Mouse (Mus musculus) megakaryocyte-erythroid progenitor cell, adult 5 weeks (primary cell): ENCODE data around the gene Gm26992. TPM values are rescaled to one million over a fixed set of nuclear protein-coding genes. Genes with fewer than 3 reads are reported as not detected.

ENCODE experiments used
- polyA plus RNA-seq: library from polyadenylated mRNA; stranded (reverse); fragments of >175 nt; gene quantifications from 2 replicates; pipeline ENCODE4 v1.2.3, GENCODE M21; 2012

The Gm26992 gene
- not detected in 2 replicates for polyA plus RNA-seq

GRCm38 (mm10) chrX:103421710-103422109, at the start of gene Gm26992:
TSS of gene Gm26992 (plus strand) at chrX:103422010.

GRCm38 (mm10) chrX:103414167-103414566, 7.6 kb upstream of the Gm26992 start, which contains the start of gene Tsx:
TSS of gene Tsx (plus strand) at chrX:103414467.

Other genes starting within 250 kb of the Gm26992 start
- not detected in 2 replicates for gene Nap1l2, start 235.4 kb upstream of the Gm26992 start, polyA plus RNA-seq
- gene Cdx4, start 100.6 kb upstream of the Gm26992 start, polyA plus RNA-seq, result not detected in 2 replicates
- 0.01 TPM in 1 of 2 replicates, not detected in the other for gene Chic1, start 65.5 kb upstream of the Gm26992 start, polyA plus RNA-seq
- gene Tsx, start 7.5 kb upstream of the Gm26992 start, polyA plus RNA-seq, result not detected in 2 replicates
- gene Zcchc13, start 208.6 kb downstream of the Gm26992 start, polyA plus RNA-seq, result not detected in 2 replicates